Mouse (Mus musculus) kidney, postnatal 0 days (tissue): ENCODE measurements around the gene Kcnip2. TPM values are rescaled to one million over a fixed set of nuclear protein-coding genes. Genes with fewer than 3 reads are reported as not detected.
A peak's percentile ranks its signal among the peaks of the same experiment; 100 is the strongest.

Source experiments
- ATAC-seq: fragments of 200-750 bp; cut with Nextera tagmentation; replicated peaks from 2 replicates; pipeline ENCODE4 v1.8.0; 2017; ENCODE audit warnings: low read depth, moderate number of reproducible peaks, moderate TSS enrichment, moderate library complexity; ENCODE audit not compliant: low FRiP score
- DNase-seq: peaks from one replicate; pipeline ENCODE4 v3.0.0-alpha.2; 2016; ENCODE audit warnings: low spot score
- H3K27ac ChIP-seq: fragments of 300-500 bp; sonication (generic); 2 replicates; pipeline ENCODE4 v1.5.1; 2014; ENCODE audit warnings: mild to moderate bottlenecking
- H3K27me3 ChIP-seq: fragments of 300-500 bp; sonication (generic); 2 replicates; pipeline ENCODE4 v1.6.1; 2014; ENCODE audit warnings: low read length, mixed read lengths; ENCODE audit not compliant: insufficient read depth
- H3K36me3 ChIP-seq: fragments of 300-500 bp; sonication (generic); 2 replicates; pipeline ENCODE4 v1.6.1; 2014; ENCODE audit warnings: low read length, mixed read lengths; ENCODE audit not compliant: insufficient read depth
- H3K4me1 ChIP-seq: fragments of 300-500 bp; sonication (generic); replicated peaks from 2 replicates; pipeline ENCODE4 v1.6.1; 2014; ENCODE audit warnings: antibody characterized with exemption, low read length, mixed read lengths; ENCODE audit not compliant: insufficient read depth
- H3K4me2 ChIP-seq: fragments of 300-500 bp; sonication (generic); 2 replicates; pipeline ENCODE4 v1.6.1; 2014; ENCODE audit warnings: mild to moderate bottlenecking, low read length, moderate library complexity, mixed read lengths
- H3K4me3 ChIP-seq: fragments of 300-500 bp; sonication (generic); replicated peaks from 2 replicates; pipeline ENCODE4 v1.5.1; 2014; ENCODE audit warnings: low read depth, low read length
- H3K9ac ChIP-seq: fragments of 300-500 bp; sonication (generic); 2 replicates; pipeline ENCODE4 v1.6.1; 2014; ENCODE audit warnings: low read depth, low read length
- H3K9me3 ChIP-seq: fragments of 300-500 bp; sonication (generic); replicated peaks from 2 replicates; pipeline ENCODE4 v1.6.1; 2016; ENCODE audit warnings: low read length, inconsistent platforms, mixed read lengths
- CTCF ChIP-seq: IDR thresholded peaks from 2 replicates; pipeline ENCODE4 v1.5.1; 2016; ENCODE audit warnings: antibody characterized with exemption, low read depth, mild to moderate bottlenecking, moderate library complexity
- WGBS: fragments of 180-500 bp; shearing (Covaris S2); extraction: QIAGEN DNeasy Blood & Tissue Kit; methylation state at CpG from one replicate; pipeline ENCODE4 v1.1.7; 2014; 5-methylcytosine and 5-hydroxymethylcytosine counted together
- polyA plus RNA-seq: library from polyadenylated mRNA; unstranded; fragments of >200 nt; fragmentation: Nextera tagmentation; extraction: Ambion mirVana; gene quantifications from 2 replicates; pipeline ENCODE4 v1.2.1, GENCODE M21; 2015

Gene Kcnip2
- polyA plus RNA-seq, 1 experiment from 2014 or later, result 1.5 TPM

GRCm38 (mm10) chr19:45775486-45775885, 40.4 kb downstream of the Kcnip2 start:
- no peak overlapping the region for H3K4me2 ChIP-seq
- H3K9ac ChIP-seq, result no peak overlapping the region
- no peak for TF ChIP-seq CTCF
- no peak overlapping the region for H3K4me3 ChIP-seq
- H3K27me3 ChIP-seq, result no peaks in the 10 kb centered on the region
- H3K36me3 ChIP-seq, result peaks cover 70% of the 10 kb centered on the region
- WGBS, result 72% methylated on average over 2 of the region's 2 CpGs
- H3K27ac ChIP-seq, result no peak overlapping the region
- H3K9me3 ChIP-seq, result no peaks in the 10 kb centered on the region
- peaks cover 4% of the 10 kb centered on the region for H3K4me1 ChIP-seq
- ATAC-seq (no peak), DNase-seq (no peak)

GRCm38 (mm10) chr19:45771501-45771900, 44.4 kb downstream of the Kcnip2 start:
- H3K27ac ChIP-seq, result no peak overlapping the region
- no peak overlapping the region for H3K4me3 ChIP-seq
- H3K4me2 ChIP-seq, result no peak overlapping the region
- ATAC-seq, result no peak
- DNase-seq, result no peak
- H3K9me3 ChIP-seq, result no peaks in the 10 kb centered on the region
- 90% methylated on average over 5 of the region's 5 CpGs for WGBS
- peaks cover 85% of the 10 kb centered on the region for H3K36me3 ChIP-seq
- no peaks in the 10 kb centered on the region for H3K4me1 ChIP-seq
- TF ChIP-seq CTCF, result no peak
- no peaks in the 10 kb centered on the region for H3K27me3 ChIP-seq
- H3K9ac ChIP-seq, result no peak overlapping the region

DNA sequence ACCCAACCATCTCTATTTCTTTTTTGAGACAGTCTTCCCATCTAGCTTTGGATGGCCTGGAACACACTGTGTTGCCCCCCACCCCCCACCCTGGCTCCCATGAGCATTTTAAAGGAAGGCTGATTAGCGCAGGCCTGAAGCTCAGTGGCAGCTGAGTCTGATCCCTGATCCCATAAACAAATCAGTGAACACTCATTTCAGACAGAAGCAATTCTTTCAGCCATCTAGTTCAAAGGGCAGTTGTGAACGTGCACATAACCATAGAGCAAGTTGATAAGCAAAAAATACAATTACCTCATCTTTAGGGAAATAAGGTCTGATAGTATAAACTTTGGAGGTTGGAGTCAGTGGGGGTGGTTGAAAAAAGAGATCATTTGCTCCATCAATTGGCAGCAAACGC, 55.1 kb downstream of the Kcnip2 start:
- no peaks in the 10 kb centered on the region for H3K4me1 ChIP-seq
- DNase-seq, result no peak
- WGBS, result 95% methylated on average over 3 of the region's 3 CpGs
- no peak overlapping the region for H3K27ac ChIP-seq
- H3K9ac ChIP-seq, result no peak overlapping the region
- TF ChIP-seq CTCF, result no peak
- no peaks in the 10 kb centered on the region for H3K27me3 ChIP-seq
- no peaks in the 10 kb centered on the region for H3K9me3 ChIP-seq
- H3K4me3 ChIP-seq, result no peak overlapping the region
- no peak overlapping the region for H3K4me2 ChIP-seq
- ATAC-seq, result no peak
- H3K36me3 ChIP-seq, result peaks cover 75% of the 10 kb centered on the region

DNA sequence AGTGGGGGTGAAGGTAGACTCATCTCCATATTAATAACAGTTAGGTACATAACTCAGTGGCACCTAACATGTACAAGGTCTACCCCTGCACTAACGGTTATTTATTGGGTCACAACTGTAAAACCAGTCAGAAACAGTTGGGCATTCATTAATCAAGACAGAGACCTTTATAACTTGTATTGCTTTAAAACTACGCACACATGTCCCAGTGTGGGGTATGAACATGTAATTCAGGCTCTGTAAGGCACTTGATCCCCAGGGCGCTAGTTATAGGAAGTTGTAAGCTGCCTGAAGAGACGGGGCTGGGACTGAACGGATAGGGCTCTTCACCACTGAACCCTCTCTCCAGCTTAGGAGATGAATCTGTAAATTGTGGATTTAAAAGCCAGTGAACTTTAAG, 57.2 kb downstream of the Kcnip2 start:
- Histone ChIP-seq H3K4me3 (no peak overlapping the region), H3K9ac (no peak overlapping the region), H3K4me2 (no peak overlapping the region), H3K9me3 (no peaks in the 10 kb centered on the region), H3K4me1 (no peaks in the 10 kb centered on the region), H3K36me3 (peaks cover 72% of the 10 kb centered on the region), H3K27ac (no peak overlapping the region), H3K27me3 (no peaks in the 10 kb centered on the region)
- no peak for TF ChIP-seq CTCF
- 88% methylated on average over 5 of the region's 5 CpGs for WGBS
- ATAC-seq (no peak), DNase-seq (no peak)

DNA sequence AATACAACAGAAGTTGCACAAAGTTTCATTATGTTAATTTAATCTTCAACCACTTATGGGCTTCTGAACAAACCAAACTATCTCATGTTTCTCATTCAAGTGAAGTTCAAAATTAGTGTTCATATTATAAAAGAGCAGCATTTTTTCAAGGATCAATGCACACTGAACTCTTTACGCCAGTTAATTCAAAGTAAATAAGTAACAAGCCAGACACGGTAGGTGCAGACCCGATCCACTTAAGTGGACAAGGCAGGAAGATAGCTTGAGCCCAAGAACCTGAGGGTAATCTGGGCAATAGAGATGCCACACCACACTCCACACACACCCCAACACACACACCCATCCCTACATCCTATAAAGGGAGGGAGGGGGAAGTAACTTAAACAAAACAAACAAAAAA, 62.3 kb downstream of the Kcnip2 start:
- Histone ChIP-seq H3K4me3 (no peak overlapping the region), H3K36me3 (peaks cover 52% of the 10 kb centered on the region), H3K9ac (no peak overlapping the region), H3K4me1 (peaks cover 1% of the 10 kb centered on the region), H3K4me2 (no peak overlapping the region), H3K27ac (0 out of 2 replicates have a peak overlapping the region, but pooled peaks have one; percentile 3), H3K9me3 (no peaks in the 10 kb centered on the region), H3K27me3 (no peaks in the 10 kb centered on the region)
- ATAC-seq, result no peak
- 61% methylated on average over 3 of the region's 3 CpGs for WGBS
- TF ChIP-seq CTCF, result no peak
- no peak for DNase-seq

GRCm38 (mm10) chr19:45751881-45752280, 64.0 kb downstream of the Kcnip2 start:
- no peak for TF ChIP-seq CTCF
- Histone ChIP-seq H3K4me1 (peaks cover 6% of the 10 kb centered on the region), H3K9ac (no peak overlapping the region), H3K9me3 (no peaks in the 10 kb centered on the region), H3K27me3 (no peaks in the 10 kb centered on the region), H3K36me3 (peaks cover 36% of the 10 kb centered on the region), H3K27ac (no peak overlapping the region), H3K4me2 (no peak overlapping the region), H3K4me3 (no peak overlapping the region)
- ATAC-seq (no peak), DNase-seq (no peak)
- WGBS, result 90% methylated on average over 7 of the region's 7 CpGs

DNA sequence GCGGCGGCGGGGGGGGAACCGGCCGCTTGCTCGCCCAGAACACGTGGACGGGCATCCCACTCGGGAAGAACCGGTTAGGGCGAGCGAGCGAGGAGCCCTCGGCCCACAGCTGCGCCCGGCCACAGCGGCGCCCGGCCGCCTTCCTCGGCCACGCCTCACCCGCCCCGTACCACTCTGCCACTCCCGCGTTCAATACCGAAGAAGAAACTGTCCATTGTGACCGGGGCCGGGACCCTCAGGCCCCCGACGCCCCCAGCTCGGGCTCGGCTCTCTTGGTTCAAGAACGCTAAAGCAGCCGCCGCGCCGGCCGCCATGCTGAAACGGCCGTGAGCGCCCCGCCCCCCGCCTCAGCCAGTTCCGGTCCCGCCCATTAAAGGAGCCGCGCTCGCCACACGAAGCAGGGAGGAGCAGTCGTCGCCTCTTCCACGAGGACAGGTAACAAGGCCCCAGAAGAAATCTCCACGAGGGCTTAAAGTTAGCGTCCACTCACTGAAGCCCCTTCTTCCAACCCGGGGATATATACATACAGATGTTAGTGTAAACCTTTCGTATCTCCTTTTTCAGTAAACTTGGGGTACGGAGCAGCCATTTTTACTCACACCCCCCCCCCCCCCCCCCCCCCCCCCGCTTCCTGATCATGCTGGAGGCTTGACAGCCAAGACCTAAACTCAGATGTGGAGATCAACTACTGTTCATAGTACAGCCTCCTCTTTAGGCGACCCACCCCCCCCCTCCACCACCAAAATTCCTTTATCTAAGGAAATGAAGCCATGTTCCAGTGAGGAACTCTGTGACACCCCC, 66.4 kb downstream of the Kcnip2 start, which contains the start of gene Npm3:
Gene Npm3, minus strand, starts transcription at position 349 of the 801 bp plus-strand sequence.
- TF ChIP-seq CTCF, result no peak
- under 1% methylated on average over 51 of the region's 60 CpGs for WGBS
- Histone ChIP-seq H3K27ac (no peak within 1 kb of the TSS), H3K27me3 (peaks cover 15% of the 10 kb centered on the region; the same call in 1 of the 2 replicates), H3K9ac (peak within 1 kb of the TSS; percentile 84), H3K36me3 (peaks cover 18% of the 10 kb centered on the region), H3K4me2 (peak within 1 kb of the TSS; percentile 97), H3K9me3 (no peaks in the 10 kb centered on the region), H3K4me1 (peaks cover 18% of the 10 kb centered on the region), H3K4me3 (peak within 1 kb of the TSS; percentile 78)
- DNase-seq, result peak; percentile 91
- peak; percentile 57 for ATAC-seq
